Mouse (Mus musculus) urinary bladder, postnatal 25 days (tissue): ENCODE results near the gene Cox19.

Source experiments
- DNase-seq: peaks from one replicate; pipeline ENCODE4 v3.0.0; 2022; ENCODE audit warnings: low spot score

Cox19 gene

DNA sequence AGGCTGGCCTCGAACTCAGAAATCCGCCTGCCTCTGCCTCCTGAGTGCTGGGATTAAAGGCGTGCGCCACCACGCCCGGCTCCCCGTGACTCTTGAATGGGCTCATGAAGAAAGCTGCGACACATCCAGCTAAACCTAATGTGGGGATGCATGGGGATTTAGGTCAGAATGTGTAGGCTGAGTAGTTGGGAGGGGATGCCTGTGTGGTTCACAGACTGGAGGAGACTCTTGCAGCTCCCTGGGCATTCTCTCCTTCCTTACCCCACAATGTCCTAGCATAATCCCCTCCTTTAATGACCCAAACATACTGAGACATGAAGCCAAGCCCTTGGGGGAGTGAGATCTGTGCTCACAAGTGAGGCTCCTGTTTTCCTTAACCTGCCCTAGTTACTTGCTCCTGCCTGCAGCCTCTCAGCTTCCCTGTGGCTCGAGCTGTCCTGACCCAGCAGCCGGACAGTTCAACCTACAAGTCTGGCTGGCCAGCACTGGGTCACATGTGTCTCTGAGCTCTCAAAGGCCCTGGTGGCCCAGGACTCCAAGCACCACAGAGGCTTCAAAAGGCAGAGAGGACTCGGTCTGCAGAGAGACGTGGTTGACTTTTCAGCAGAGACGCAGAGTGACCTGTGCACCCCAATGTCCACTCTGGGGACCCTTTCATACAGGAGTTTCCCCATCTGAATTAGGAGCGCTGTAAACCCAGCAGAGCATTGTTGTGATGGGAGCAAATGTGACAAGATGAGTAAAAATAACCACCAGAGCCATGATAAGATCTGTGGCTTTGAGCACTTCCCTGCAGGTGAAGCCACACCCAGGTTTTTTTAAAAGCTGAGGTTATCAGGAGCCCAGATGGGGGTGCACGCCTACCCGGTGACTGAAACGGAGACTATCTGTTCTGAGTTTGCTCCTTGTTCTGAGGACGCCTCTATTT lies 30.6 kb upstream of the Cox19 start:
- DNase-seq, result no peak

GRCm38 (mm10) chr5:139380385-139381248 lies 29.4 kb upstream of the Cox19 start:
- DNase-seq, result peak; percentile 89

GRCm38 (mm10) chr5:139379771-139380384 lies 28.7 kb upstream of the Cox19 start:
- no peak for DNase-seq

DNA sequence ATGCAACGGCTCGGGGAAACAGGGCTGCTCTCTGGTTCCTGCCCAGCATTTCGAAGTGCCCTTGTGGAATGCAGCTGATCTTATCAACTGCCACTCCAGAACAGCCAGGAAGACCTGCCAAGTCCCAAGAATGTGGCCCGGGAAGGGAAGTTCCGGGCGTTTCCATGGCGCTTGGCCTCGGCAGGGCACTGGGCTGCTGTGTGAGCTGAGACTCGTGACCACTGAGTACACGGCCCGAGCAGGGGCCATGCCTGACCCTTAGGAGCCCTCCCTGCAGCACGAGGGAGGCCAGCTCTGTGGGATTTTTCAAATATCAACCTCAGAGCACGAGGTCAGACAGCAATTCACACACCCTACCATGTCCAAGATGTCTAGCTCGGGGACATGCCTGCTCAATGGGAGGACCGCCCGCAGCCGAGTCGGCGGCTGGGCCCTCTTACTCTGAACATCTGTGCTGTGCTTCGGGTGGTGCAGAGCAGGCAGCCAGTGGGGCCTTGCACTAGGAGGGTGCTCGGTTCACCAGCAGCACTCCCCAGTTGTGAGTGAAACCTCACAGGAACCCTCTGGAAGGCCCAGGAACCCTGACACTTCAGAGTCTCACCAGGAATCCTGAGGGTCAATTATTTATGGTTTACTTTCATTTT lies 27.9 kb upstream of the Cox19 start:
- peak; percentile 39 for DNase-seq

DNA sequence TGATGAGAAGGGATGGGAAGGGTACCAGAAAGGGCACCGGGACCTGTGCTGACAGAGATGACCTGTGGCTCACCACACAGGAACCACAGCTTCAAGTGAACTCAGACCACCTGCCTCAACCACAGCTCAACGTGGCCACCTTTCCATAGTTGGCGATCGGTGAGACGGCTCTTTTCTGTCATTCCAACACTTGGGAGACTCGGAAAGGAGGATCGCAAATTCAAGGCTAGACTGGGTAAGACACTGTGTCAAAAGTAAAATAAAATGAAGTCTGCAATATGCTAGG lies 27.0 kb upstream of the Cox19 start:
- no peak for DNase-seq

- DNase-seq, result no peak
Observed at GRCm38 (mm10) chr5:139377468-139378270, 26.5 kb upstream of the Cox19 start, which contains the start of gene Gpr146. Gene Gpr146, plus strand, starts transcription at chr5:139377697.

GRCm38 (mm10) chr5:139374841-139375240 lies 23.6 kb upstream of the Cox19 start:
- DNase-seq, result no peak

GRCm38 (mm10) chr5:139373889-139374444 lies 22.7 kb upstream of the Cox19 start:
- no peak for DNase-seq

DNA sequence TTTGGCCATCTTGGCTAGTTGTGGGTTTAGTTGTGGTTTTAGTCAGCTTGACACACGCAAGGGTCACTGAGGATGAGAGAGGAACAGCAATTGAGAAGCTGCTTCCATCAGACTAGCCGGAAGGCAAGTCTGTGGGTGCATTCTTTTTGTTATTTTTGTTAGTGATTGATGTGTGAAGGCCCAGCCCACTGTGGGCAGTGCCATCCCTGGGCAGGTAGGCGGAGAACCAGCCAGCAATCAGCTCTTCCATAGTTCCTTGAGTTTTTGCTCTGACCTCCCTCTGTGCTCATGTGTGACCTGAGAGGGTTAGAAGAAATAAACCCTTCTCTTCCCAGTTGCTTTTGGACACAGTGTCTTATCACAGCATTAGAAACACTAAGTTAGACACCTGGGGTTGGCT lies 21.9 kb upstream of the Cox19 start:
- no peak for DNase-seq

DNA sequence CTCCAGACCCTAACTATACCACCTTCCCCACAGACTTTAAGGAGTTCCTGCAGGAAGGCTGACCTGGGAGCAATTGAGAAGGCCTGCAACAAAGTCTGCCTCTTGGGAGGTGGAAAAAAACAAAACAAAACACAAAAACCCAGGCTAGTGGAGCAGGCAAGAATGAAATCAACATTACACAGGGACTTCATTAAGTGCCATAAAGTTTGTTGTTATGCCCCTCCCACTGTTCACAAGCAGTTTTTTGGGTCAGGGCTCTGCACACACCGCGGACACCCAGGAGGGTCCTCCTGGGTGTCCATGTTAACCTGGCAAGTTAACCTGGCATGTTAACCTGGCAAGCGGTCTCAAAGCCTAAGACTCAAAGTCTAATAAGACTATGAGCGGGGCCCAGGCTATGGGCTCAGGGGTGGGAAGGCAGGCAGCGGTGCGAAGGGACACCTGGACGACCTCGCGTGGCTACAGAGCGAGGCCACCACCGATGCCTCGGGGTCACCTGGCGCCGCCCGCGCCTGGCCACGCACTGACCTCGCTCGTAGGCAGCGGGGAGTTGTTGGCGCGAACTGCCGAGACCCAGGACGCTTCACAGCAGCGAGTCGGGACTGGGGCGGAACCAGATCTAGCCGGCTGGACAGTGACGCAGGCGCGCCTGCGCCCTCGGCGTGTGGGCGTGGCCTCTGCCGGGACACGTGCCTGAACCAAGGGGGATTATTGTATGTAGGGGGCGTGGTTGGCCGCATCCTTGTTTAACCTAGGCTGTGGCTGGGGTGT lies 20.6 kb upstream of the Cox19 start:
- DNase-seq, result peak; percentile 89

DNA sequence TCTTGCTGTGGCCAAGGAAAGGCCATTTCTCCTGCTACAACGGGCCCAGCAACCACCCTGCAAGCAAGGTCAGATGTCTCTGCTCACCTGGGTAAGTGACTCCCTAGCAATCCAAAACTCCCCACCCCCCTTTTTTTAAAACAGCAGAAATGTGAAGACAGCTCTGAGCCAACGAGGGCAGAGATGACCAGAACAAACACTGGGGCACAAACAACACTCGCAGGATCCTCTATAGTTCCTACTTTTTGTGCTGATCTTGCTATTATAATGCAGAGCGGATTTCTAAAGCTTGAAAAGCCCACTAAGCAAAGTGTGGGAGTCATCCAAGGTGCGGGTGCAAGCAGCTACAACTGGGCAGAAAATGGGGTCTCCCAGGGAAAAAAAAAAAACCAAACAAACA lies 19.9 kb upstream of the Cox19 start:
- DNase-seq, result no peak

GRCm38 (mm10) chr5:139370336-139370735 lies 19.1 kb upstream of the Cox19 start:
- no peak for DNase-seq

DNA sequence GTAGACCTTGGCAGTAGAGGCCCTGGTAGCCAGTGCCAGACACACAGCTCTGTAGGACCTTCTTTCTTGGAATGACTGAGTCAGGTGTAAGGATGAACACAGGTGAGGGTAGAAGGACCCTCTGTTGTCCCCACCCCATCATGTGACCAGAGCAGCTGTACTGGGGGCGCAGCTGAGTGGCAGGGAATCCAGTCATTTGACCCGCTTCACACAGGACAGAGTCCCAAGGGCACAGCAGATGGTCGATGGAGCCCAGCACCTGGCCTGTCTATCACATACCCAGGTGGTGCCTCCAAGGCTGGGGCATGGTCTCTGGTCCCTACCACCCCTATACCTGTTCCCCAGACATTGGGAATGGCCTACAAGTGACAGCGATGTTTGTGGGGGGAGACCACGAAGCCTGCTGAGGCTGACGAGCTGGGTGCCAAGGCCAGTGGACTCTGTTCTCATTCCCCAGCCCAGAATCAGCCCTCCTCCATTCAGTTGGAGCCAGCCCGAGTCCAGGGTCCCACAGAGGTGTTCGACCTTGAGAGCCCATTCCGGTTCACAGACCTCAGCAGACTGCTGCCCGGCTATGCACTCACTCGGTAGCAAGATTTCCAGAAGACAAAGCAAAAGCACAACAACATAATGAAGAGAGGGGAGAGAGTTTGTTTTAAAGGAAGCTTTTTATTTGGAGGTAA lies 17.6 kb upstream of the Cox19 start:
- no peak for DNase-seq

- DNase-seq, result no peak
Observed at GRCm38 (mm10) chr5:139367884-139368458, 16.8 kb upstream of the Cox19 start.

GRCm38 (mm10) chr5:139366484-139366883 lies 15.3 kb upstream of the Cox19 start:
- no peak for DNase-seq

DNA sequence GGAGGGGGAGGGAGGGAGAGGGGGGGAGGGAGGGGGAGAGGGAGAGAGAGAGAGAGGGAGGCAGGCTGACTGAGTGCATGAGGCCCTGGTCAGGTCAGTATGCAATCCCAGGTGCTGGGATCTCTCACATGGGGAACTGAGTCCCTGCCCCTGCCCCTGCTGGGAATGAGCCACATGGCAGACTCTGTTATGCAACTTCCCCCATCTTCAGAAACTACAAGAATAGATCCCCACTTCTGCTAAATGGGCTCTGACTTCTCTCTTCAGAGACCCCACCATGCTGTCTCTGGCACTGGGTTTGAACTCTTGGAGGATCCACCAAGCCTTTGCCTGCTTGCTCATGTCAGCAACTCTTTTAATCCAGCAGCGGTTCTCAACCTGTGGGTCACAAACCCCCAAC lies 14.6 kb upstream of the Cox19 start:
- DNase-seq, result no peak

- DNase-seq, result no peak
Observed at GRCm38 (mm10) chr5:139364911-139365571, 13.8 kb upstream of the Cox19 start.

DNA sequence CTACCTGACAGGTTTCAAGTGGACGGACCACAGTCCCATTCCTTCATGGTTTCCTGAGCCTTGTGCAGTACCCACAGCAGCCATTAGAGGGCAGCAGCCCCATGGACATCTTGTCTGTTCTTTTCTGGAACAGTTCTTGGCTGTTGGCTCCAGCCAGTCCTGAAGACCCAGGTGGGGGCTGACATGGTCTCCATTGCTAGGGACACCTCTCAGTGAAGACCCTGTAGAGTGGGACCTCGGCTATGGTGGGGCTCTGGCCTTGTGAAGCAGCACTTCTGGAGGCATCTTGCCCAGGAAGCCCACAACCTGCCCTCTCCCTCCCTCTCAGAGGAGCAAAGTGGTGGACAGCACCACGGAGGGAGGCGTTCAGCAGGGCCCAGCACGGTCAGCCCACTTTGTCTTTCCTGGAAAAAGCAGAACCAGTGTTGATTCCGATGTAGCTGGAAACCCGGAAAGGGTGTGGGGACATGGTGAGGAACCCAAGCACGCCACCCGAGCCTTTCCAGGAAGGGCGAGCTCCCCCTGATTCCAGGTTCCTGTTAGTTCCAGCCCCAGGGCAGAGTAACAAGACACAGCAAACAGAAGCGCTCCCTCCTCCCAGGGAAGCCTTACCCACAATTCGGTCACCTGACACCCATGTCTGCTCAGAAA lies 13.2 kb upstream of the Cox19 start:
- peak; percentile 91 for DNase-seq
